Mouse (Mus musculus) myocyte (in vitro differentiated cells): ENCODE data around the gene Sema3b. TPM values are rescaled to one million over a fixed set of nuclear protein-coding genes. Genes with fewer than 3 reads are reported as not detected.
A peak's percentile ranks its signal among the peaks of the same experiment; 100 is the strongest.

ENCODE experiments used
- H3K27me3 ChIP-seq: one replicate; pipeline ENCODE4 v1.6.1; 2011; ENCODE audit not compliant: control insufficient read depth, insufficient read depth, insufficient read length
- H3K36me3 ChIP-seq: one replicate; pipeline ENCODE4 v1.6.1; 2011; ENCODE audit not compliant: control insufficient read depth, insufficient read depth
- H3K4me2 ChIP-seq: one replicate; pipeline ENCODE4 v1.6.1; 2011; ENCODE audit warnings: low read depth, control low read depth
- H3K4me3 ChIP-seq: one replicate; pipeline ENCODE4 v1.5.1; 2011; ENCODE audit warnings: mild to moderate bottlenecking, control low read depth, moderate library complexity
- H3K79me2 ChIP-seq: one replicate; pipeline ENCODE4 v1.6.1; 2011; ENCODE audit not compliant: control insufficient read depth, insufficient read depth
- H3ac ChIP-seq: one replicate; pipeline ENCODE4 v1.6.1; 2011; ENCODE audit not compliant: control insufficient read depth, insufficient read length
- CEBPB ChIP-seq: IDR thresholded peaks from 2 replicates; pipeline ENCODE4 v1.6.1; 2011; ENCODE audit warnings: mild to moderate bottlenecking, moderate library complexity; ENCODE audit not compliant: poor library complexity, insufficient read depth, severe bottlenecking
- E2F4 ChIP-seq: IDR thresholded peaks from one replicate; pipeline ENCODE4 v1.6.1; 2011; ENCODE audit warnings: mild to moderate bottlenecking, control low read depth, moderate library complexity; ENCODE audit not compliant: insufficient read depth
- MAX ChIP-seq: IDR thresholded peaks from one replicate; pipeline ENCODE4 v1.6.1; 2011; ENCODE audit warnings: low read depth, mild to moderate bottlenecking, control low read depth
- MYOD1 ChIP-seq, 3 experiments: IDR thresholded peaks; one replicate each; pipeline ENCODE4 v1.6.1; 2011; ENCODE audit warnings: control low read depth in 2 of 3, low read depth in 2 of 3, mild to moderate bottlenecking in 2 of 3, moderate library complexity in 1 of 3; ENCODE audit not compliant: insufficient read length in 2 of 3, control insufficient read depth in 1 of 3
- MYOG ChIP-seq, 3 experiments: IDR thresholded peaks; one replicate each; pipeline ENCODE4 v1.6.1; 2011; ENCODE audit warnings: control low read depth in 2 of 3, low read depth in 2 of 3, mild to moderate bottlenecking in 2 of 3; ENCODE audit not compliant: insufficient read length in 2 of 3, control insufficient read depth in 1 of 3, insufficient read depth in 1 of 3
- POLR2A ChIP-seq: IDR thresholded peaks from one replicate; pipeline ENCODE4 v1.6.1; 2011; ENCODE audit warnings: low read depth, mild to moderate bottlenecking, control low read depth, moderate library complexity; ENCODE audit not compliant: insufficient read length
- POLR2AphosphoS2 ChIP-seq: IDR thresholded peaks from one replicate; pipeline ENCODE4 v1.6.1; 2011; ENCODE audit warnings: low read depth, control low read depth; ENCODE audit not compliant: insufficient read length
- REST ChIP-seq: IDR thresholded peaks from one replicate; pipeline ENCODE4 v1.6.1; 2011; ENCODE audit warnings: mild to moderate bottlenecking, control low read depth, moderate library complexity; ENCODE audit not compliant: insufficient read depth, insufficient read length
- SRF ChIP-seq: IDR thresholded peaks from one replicate; pipeline ENCODE4 v1.6.1; 2011; ENCODE audit warnings: low read depth; ENCODE audit not compliant: control insufficient read depth, insufficient read length
- TCF12 ChIP-seq: IDR thresholded peaks from one replicate; pipeline ENCODE4 v1.6.1; 2011; ENCODE audit warnings: mild to moderate bottlenecking, control low read depth; ENCODE audit not compliant: poor library complexity, insufficient read depth, severe bottlenecking
- TCF3 ChIP-seq: IDR thresholded peaks from one replicate; pipeline ENCODE4 v1.6.1; 2011; ENCODE audit warnings: low read depth, control low read depth; ENCODE audit not compliant: insufficient read length
- USF1 ChIP-seq: IDR thresholded peaks from one replicate; pipeline ENCODE4 v1.6.1; 2011; ENCODE audit warnings: low read depth, mild to moderate bottlenecking, control low read depth, moderate library complexity
- polyA plus RNA-seq: library from polyadenylated mRNA; unstranded; fragments of >200 nt; fragmentation: generic; extraction: Trizol; gene quantifications from one replicate; pipeline ENCODE4 v1.2.1, GENCODE M21; 2012; ENCODE audit warnings: missing spikeins

Sema3b gene
- polyA plus RNA-seq, 1 experiment = 59.9 TPM

- no peaks in the 10 kb centered on the region for H3K79me2 ChIP-seq
- H3ac ChIP-seq = no peak overlapping the region
- TF ChIP-seq TCF3 (no peak), TCF12 (no peak), MYOD1 (IDR thresholded peaks at IDR 0.05; ENCODE audit: control insufficient read depth in 1 of 3, insufficient read length in 2 of 3, low read depth in 2 of 3) (no peak), POLR2AphosphoS2 (no peak), CEBPB (no peak), MYOG (IDR thresholded peaks at IDR 0.05; ENCODE audit: control insufficient read depth in 1 of 3, insufficient read depth in 1 of 3, insufficient read length in 2 of 3, low read depth in 2 of 3) (no peak), REST (no peak), E2F4 (no peak), USF1 (no peak), POLR2A (no peak), MAX (no peak)
- no peak overlapping the region for H3K4me2 ChIP-seq
- H3K4me3 ChIP-seq = no peak overlapping the region
- H3K36me3 ChIP-seq = no peaks in the 10 kb centered on the region
- H3K27me3 ChIP-seq = peaks cover 4% of the 10 kb centered on the region
These were observed 41.2 kb upstream of the Sema3b start for GRCm38 (mm10) chr9:107650225-107650624.

GRCm38 (mm10) chr9:107648767-107649166 is 39.7 kb upstream of the Sema3b start:
- TF ChIP-seq POLR2AphosphoS2 = no peak
- no peak for TF ChIP-seq REST
- no peak overlapping the region for H3K4me2 ChIP-seq
- no peak overlapping the region for H3ac ChIP-seq
- no peaks in the 10 kb centered on the region for H3K36me3 ChIP-seq
- no peaks in the 10 kb centered on the region for H3K79me2 ChIP-seq
- no peaks in the 10 kb centered on the region for H3K27me3 ChIP-seq
- H3K4me3 ChIP-seq = no peak overlapping the region

GRCm38 (mm10) chr9:107646975-107647374 is 37.9 kb upstream of the Sema3b start:
- Histone ChIP-seq H3ac (no peak overlapping the region), H3K36me3 (no peaks in the 10 kb centered on the region), H3K4me2 (no peak overlapping the region), H3K4me3 (no peak overlapping the region), H3K27me3 (no peaks in the 10 kb centered on the region), H3K79me2 (no peaks in the 10 kb centered on the region)
- TF ChIP-seq MAX = no peak
- no peak for TF ChIP-seq POLR2A
- TF ChIP-seq MYOD1 (IDR thresholded peaks at IDR 0.05; ENCODE audit: control insufficient read depth in 1 of 3, insufficient read length in 2 of 3, low read depth in 2 of 3) = no peak
- no peak for TF ChIP-seq TCF3
- TF ChIP-seq TCF12 = no peak
- no peak for TF ChIP-seq POLR2AphosphoS2

- H3K36me3 ChIP-seq = no peaks in the 10 kb centered on the region
- H3K4me3 ChIP-seq = peak overlapping the region; percentile 26
- no peak overlapping the region for H3ac ChIP-seq
- H3K79me2 ChIP-seq = no peaks in the 10 kb centered on the region
- H3K27me3 ChIP-seq = no peaks in the 10 kb centered on the region
- TF ChIP-seq USF1 (no peak), TCF12 (no peak), REST (no peak), MYOD1 (IDR thresholded peaks at IDR 0.05; ENCODE audit: control insufficient read depth in 1 of 3, insufficient read length in 2 of 3, low read depth in 2 of 3) (no peak), MAX (no peak), TCF3 (no peak), CEBPB (no peak), SRF (no peak), MYOG (IDR thresholded peaks at IDR 0.05; ENCODE audit: control insufficient read depth in 1 of 3, insufficient read depth in 1 of 3, insufficient read length in 2 of 3, low read depth in 2 of 3) (no peak), E2F4 (no peak), POLR2A (no peak), POLR2AphosphoS2 (no peak)
- peak overlapping the region; percentile 96 for H3K4me2 ChIP-seq
These were observed 36.5 kb upstream of the Sema3b start for GRCm38 (mm10) chr9:107645577-107645976.

- no peaks in the 10 kb centered on the region for H3K27me3 ChIP-seq
- peak overlapping the region; percentile 26 for H3K4me3 ChIP-seq
- H3K79me2 ChIP-seq = no peaks in the 10 kb centered on the region
- peak overlapping the region; percentile 96 for H3K4me2 ChIP-seq
- H3K36me3 ChIP-seq = no peaks in the 10 kb centered on the region
- H3ac ChIP-seq = no peak overlapping the region
- no peak for TF ChIP-seq POLR2A
- TF ChIP-seq CEBPB = no peak
- no peak for TF ChIP-seq TCF3
- TF ChIP-seq MAX = no peak
- no peak for TF ChIP-seq MYOG (IDR thresholded peaks at IDR 0.05; ENCODE audit: control insufficient read depth in 1 of 3, insufficient read depth in 1 of 3, insufficient read length in 2 of 3, low read depth in 2 of 3)
- TF ChIP-seq E2F4 = no peak
- no peak for TF ChIP-seq MYOD1 (IDR thresholded peaks at IDR 0.05; ENCODE audit: control insufficient read depth in 1 of 3, insufficient read length in 2 of 3, low read depth in 2 of 3)
- no peak for TF ChIP-seq USF1
- no peak for TF ChIP-seq TCF12
- no peak for TF ChIP-seq POLR2AphosphoS2
- TF ChIP-seq REST = no peak
- no peak for TF ChIP-seq SRF
These were observed 36.1 kb upstream of the Sema3b start for GRCm38 (mm10) chr9:107645153-107645510.
